Mouse (Mus musculus) brain, embryonic 18.5 days (tissue): ENCODE measurements around the gene Efna5.
A peak's percentile ranks its signal among the peaks of the same experiment; 100 is the strongest.

Experiments
- DNase-seq: peaks from one replicate; pipeline ENCODE4 v3.0.0-alpha.2; 2012; ENCODE audit warnings: low read depth, low spot score

The Efna5 gene

DNA sequence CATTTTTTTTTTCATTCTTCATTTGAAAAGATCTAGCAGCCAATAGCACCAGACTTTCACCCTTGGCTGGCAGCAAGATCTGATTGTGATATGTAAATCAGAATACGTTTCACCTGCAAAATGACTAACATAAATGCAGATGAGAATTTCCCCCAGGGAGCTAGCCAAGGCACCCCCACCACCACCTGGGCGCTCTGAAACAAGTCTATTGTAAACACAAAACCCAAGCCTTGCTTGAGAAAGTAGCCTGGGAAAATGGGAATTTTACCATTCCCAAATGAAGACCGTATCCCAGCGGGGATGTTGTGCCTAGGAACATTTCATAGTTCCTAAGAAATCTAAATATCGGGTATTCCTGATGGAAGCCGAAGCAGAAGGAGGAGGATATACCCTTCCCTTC lies 92.3 kb downstream of the Efna5 start:
- no peak for DNase-seq

DNA sequence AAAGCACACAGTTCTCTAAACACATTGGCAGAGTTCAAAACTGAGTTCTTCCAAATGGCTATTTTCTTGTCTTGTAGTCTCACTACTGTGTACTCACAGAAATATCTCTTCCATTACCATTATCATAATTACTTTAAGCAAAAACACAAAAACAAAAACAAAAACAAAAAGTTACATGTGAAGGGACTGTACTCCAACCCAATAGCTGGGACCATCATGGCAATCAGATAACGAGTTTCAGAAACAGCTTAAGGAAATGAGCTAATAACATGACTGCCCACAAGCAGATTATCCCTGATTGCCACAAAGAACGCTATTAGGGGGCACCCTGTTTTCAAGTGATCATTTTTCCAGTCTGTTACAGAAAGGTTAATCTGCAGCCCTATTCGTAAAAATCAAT lies 93.3 kb downstream of the Efna5 start:
- no peak for DNase-seq

DNA sequence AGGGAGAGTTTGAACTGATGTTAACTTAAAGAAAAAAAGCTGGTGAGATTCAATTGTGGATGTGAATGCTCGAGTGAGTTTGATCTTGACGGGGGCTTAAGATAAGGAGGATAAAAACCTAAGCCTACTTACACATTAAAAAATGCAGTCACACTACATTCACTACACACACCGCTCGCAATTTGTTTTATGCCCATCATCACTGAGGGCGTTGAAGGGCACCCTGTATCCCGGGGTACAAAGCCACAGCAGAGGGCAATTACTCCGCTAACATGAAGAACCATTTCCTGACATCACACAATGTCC lies 94.6 kb downstream of the Efna5 start:
- no peak for DNase-seq

DNA sequence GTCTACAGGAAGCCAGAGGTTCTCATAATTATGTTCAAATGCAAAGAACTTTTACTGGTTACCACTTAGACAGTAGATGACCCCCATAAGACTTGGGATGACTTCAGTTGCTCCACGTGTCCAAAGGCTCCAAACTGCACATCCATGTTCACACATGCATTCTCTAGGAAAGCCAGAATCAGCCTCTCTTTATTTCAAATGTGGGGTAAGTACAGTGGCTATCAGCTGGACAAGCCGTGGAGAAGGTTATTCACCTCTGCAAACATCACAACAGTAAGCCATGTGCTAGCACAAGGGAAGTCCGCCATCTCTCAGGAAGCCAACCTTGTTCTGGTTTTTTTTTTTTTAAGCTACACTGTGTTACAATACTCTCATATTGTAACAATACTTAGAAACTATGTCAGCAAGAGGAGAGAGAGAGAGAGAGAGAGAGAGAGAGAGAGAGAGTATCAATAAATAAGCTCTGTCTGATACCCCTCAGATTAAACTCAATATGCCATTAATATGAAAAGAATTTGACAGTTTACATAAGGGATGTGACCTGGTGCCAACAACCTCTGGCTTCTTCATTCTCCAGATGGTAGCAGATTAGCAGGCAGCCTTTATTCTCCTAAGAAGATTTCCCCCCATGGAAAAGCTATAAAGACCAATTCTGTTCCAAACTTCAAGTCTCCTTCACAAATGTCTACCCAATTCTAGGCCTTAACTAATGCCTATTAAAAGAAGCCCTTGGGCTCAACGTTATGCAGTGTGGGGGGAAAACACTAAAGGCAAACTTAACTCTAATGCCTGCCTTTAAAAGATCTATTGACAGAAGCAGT lies 95.1 kb downstream of the Efna5 start:
- DNase-seq = no peak

DNA sequence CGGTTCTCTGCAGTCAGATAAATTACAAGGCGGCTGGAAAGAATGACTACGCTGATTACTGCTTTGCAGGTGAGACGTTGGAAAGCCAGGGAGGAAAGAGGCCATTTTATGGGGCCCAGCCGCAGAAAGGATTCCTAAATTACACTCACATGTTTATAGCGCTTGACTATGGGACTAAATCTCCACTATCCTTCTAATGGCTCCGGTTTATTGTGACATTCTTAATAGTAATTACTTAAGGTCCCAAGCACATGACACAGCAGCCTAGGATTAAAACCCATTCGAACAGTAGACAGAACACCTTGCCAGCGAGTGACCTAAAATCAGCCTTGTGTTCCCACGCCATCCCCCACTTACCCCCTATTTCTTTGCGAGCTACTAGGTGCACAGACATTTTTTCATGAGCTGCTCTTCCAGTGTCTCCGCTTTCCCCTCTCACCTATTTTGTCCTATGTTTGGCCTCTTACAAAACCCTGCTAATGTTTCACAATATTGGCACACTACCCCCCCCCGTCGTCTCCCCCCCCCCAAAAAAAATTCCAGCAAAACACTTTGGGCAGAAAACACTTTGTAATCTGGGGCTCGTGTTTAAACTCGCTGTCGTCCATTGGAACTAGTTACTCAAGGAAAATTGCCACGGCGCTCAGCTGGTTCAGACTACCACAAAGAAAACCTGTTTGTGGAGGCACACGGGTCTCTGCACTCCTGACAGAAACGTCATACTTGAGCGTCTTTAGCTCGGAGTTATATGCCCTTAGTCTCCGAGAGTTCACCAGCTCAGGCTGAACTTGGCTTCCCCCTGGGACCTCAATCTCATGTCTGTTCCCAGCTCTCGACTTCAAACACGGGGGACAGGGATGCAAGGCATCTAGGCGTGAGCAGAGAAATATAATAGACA lies 96.6 kb downstream of the Efna5 start:
- no peak for DNase-seq

DNA sequence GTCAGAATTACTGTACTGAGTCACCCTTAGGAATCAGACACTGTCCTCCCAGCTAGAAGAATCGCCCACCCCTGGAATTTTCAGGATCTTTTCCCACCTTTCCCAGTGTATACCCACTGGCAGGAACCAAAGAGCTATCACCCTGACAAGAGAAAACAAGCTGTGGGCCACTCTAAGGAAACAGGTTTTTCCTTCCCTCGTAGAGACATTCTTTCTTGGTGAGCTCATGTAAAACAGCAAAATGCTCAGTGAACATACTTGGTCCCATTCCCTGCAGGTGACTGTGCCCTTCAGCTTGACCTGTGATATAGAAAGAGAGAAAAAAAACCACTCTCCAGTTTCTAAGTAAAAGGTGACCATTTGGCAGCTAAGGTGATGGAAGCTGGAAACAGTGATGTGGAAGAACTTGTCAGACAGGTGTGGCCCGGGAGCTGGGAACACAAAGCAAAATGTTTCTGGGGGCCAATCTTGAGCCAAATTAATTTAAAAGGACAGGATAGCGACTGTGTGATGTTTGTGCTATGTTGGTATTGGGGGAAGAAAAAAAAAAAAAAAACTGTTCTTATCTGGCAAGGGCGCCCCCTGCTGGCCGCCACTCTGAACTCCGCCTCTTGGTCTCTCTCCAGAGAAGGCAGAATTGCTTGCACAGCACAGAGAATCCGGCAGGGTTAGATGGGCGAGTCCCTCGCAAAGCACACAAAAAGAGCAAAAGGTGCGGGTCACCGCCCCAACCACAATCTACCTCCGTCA lies 97.4 kb downstream of the Efna5 start:
- DNase-seq = peak; percentile 45

DNA sequence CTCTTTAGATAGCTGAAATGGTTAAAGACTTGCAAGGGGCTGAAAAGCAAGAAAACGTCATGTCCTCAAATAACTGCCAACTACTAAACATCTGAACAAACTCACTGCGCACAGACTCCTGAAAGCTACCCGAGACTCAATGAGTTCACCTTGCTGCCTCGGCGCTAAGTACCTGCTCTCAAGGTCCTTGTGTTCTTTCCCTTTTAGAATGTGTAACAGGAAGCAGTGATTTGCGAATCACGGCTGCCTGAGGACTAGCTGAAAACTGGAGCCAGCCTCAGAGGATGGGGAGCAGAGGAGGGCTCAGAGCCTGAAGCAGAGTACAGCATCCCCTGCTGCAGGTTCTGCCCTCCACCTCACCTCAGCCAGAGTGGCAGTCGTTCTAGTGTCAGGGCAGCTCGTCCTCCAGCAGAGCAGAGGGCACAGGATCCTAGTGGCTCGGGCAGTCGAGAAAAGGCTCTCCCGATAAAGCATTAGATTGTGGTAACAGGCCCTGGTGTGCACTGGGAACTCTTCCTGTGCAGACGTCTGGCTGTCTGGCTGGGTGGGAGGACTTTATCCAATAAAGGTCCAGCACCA lies 98.2 kb downstream of the Efna5 start:
- DNase-seq = no peak

DNA sequence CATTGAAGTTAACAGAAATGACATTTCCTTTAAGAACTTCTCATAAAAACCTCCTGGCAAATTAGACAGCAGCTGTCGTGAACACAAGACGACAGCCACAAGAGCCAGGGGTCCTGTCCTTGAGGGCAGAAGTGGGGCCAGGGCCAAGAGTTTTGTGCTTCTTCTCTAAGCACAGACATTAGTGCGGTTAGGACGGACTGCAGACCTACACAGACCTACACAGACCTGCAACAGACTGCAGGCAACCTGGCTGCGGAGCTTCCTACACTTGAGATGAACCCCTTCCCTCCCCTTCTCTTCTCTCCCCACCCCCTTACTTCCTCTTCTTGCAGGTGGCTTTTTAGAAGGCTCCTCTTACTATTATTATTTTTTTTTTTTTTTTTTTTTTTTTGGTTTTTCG lies 100.0 kb downstream of the Efna5 start:
- DNase-seq = no peak

DNA sequence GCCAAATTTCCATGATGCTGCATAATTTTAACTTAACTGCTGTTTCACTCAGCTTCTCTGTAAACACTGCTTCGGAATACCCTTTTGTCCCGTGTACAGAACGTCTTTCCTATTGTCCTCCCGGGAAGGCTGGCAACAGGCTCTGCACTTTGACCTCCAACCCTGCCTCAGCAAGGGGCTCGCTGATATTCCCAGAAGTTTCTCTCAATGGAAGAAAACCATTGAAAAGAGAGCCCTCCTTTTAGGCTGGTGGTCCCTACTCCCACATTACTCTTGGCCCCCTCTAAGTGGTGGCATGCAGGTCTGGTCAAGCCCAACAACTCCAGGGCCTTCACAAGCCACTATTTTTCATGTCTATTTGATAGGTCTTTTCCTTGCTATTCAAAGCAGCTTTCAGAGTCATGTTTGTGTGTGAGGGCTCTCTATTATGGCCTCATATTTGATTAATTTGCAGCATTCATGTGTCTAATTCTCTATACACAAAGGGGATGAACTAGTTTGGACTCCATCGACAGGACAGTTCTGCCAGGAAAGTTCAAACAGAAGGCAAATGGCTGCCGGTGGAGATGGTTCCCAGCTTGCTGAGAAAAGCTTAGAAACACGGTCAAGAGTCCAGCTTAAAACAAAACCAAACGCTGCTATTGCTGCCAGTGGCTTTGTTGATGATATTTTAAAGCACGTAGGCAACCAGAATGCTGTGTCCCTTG lies 103.1 kb downstream of the Efna5 start:
- no peak for DNase-seq

DNA sequence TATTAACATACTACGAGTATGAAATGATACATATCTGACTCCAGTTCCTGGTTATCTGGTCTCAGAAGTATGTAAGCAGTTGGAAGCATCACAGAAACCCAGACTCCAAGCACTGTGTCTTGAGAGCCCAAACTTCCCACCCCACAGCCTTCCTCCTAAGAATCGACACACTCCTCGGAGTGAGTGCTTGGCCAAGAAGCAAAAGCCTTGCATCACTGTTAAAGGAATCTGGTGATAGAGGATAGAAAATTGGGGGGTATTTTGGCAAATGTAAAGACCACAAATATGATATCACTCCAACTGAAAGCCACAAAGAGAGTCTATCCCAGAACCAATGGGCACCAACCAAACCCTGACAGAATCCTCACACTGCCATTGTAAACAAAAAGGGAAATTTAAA lies 104.4 kb downstream of the Efna5 start:
- no peak for DNase-seq

DNA sequence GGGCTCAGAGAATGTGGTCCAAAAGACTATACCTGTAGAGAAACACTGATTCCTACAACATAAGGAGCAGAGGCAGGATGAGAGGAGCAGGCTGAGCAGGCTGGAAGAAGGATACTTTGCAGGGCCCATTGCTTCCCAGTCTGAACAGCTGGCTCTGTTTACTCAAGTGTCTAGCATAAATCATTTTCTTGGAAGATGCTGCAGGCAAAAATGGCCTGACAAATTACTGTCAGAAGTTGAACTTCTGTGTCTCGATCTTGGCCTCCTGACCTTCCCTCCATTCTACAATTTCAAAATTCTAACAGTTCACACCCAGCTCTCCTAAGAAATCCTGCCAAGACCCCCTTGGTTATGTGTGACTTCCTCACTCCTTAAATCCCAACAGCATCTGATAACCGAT lies 105.1 kb downstream of the Efna5 start:
- DNase-seq = no peak

DNA sequence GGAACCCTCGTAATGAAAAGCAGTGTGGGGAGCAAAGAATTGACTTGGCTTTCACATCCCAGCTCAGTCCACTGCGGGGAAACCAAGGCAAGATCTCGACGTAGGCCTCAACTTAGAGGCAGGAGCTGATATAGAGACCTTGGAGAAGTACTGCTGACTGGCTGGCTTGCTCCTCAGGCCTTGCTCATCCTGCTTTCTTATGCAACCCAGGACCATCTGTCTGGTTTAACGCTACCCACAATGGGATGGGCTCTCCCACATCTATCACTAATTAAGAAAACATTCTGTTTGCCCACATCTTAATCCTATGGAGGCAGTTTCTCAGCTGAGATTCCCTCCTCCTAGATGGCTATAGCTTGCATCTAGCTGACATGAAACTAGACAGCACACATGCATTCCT lies 105.7 kb downstream of the Efna5 start:
- DNase-seq = no peak

DNA sequence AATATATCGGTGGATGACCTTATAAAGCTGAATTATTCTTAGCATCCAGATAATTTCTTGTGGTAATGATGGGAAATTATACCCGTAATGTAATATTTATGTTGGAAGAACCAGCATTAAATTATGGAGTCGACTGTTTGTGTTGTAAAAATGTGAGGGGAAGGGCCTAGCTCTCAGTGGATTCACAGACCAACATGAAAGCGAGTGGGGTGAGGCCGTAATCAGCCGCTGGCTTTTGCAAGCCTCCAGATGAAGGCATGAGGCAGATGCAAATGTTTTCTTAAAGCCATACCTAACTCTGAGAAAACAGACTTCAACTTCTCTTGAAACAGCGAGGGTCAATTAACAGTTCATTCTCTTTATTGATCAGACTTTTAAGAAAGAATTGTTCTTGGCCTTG lies 106.4 kb downstream of the Efna5 start:
- DNase-seq = no peak

DNA sequence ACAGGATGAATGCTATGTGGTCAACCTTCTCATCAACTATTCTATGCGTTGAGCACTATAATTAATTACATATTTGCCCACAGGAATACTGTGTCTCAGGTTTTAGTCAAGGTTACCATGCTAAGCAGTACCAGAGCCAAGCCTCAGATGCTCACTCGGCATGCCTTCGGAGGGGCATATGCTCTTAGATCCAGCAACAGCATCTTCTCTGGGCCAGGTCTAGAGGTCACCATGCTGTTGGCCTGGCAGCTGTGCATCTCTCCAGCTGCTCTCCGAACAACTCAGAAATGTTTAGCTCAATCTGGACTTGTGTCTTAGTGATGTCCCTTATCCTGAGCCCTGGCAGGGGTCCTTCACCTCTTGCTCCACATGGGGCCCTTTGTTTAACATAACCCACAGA lies 114.4 kb downstream of the Efna5 start:
- no peak for DNase-seq

DNA sequence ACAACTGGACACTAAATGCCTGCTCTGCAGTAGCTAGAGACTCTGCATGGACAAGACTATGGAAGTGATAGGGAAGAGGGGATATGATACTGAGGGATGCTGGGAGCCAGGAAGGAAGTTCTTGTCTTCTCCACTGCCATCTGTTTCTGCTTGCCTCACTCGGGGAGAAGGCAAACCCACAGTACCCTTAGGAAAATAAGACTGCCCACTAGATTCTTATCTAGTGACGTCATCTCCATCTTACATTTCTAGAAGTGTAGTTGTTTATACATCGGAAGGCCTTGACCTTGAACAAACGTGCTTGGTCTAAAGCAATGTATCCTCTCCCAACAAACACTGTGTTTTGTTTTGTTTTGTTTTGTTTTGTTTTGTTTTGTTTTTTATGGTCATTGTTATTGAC lies 116.0 kb downstream of the Efna5 start:
- DNase-seq = no peak

DNA sequence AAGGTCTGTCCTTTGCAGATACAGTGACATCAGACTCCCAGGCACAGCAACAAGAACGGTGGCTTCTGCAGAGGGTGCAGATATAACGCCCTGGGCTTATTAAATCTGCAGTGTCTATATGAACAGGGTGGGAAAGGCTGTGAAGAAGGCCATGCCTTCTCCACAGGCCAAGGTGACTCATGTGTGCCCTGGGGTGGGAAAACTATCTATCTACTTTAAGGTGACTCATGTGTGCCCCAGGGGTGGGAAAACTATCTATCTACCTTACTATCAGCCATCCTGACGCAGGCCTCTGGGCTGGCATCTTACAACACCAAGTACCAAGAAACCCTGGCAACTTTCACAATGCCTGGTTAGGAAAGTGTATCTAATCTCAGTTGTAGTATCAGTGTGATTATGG lies 124.2 kb downstream of the Efna5 start:
- no peak for DNase-seq

DNA sequence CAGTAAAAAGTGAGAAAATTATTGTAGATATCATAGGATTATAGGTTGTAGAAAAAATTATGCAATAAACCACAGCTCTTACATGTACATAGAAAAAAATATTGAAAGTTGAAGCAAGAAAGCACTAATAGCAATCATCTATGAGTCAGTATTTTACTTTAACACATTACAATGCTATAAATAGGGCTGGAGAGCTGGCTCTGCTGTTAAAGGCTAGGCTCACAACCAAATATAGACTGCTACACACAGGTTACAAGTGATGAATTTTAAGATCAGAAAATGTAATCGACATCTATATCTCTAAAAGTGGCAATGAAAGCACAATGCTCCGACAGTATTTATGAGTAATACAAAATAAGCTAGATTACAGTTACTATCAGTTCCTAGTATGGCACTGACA lies 125.5 kb downstream of the Efna5 start:
- no peak for DNase-seq

DNA sequence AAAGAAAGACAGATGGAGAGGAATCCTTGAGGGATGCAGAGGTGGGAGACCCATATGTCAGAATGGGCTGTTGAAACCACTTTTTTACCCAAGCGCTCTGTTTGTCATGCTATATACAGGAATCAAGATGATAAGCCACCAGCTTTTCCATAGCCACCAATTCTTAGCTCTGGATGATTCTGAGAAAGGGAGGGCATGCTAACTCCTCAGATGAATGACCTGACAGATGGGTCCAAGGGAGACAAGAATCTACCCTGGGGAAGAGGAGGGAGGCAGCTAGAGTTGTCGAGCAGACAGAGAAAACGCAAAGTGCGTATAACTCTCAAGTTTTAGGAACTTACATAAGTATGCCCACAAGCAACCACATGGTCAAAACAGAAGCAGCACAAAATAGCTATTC lies 126.5 kb downstream of the Efna5 start:
- no peak for DNase-seq

DNA sequence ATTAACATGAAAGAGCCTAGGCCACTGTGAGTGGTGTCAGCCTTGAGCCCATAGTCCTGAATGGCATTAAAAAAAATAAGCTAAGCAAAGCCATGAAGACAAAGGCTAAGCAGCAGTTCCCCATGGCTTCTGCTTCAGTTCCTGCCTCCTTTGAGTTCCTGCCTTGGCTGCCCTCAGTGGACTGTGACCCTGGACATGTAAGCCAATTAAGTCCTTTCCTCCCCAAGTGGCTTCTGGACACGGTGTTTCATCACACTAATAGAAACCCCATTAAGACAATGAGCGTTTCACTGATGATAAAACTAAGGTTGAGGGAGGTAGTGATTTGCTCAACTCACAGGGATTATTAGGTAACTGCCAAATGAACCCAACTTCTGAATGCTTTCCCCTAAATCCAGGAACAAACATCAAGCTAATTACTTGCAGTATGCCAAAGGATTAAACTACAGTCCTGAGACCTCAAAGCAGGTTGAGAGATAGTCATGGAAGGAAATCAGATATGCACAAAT lies 128.7 kb downstream of the Efna5 start:
- no peak for DNase-seq

DNA sequence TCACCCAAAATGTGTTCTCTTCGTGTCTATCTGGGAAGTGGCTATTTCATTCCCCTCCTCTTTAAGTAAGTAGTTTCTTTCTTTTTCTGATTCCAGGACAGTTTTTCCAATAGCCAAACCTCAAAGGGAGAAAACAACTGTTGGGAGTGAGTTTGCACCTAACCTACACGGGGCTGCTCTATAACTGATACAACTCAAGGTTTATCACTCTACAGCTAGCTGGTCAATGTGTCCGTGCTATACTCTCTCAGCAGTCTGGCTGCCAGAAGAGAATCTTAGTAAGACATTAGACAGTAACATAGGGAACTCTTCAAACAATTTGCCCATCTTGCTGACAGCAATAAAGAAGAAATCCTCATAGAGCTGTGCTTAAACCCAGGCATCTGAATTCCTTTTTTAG lies 130.5 kb downstream of the Efna5 start:
- no peak for DNase-seq
